Mouse (Mus musculus): ENCODE results near the gene Pigg.

GRCm38 (mm10) chr5:108337385-108337784, 25.0 kb downstream of the Pigg start:
- TF ChIP-seq POLR2A (IDR thresholded peaks at IDR 0.05; ENCODE audit: low read depth, low read length) (no peak), CTCF (IDR thresholded peaks at IDR 0.05; ENCODE audit: borderline replicate concordance, insufficient read depth, low read length) (no peak)
